Mouse (Mus musculus): ENCODE results near the gene Dock3.

DNA sequence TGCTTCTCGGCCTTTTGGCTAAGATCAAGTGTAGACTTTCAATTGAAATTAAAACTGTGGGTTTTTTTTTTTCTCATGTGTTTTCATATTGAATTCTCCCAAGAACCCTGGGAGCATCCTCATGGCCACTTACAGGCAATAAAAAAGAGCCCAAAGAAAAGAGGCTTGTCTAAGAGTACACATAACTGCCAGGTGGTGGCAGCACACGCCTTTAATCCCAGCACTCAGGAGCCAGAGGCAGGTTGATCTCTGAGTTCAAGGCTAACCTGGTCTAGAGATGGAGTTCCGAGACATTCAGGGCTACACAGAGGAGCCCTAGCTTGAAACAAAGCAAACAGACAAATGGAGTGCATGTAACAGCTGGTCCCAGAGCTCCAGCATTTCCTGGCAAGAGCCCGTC, 14.5 kb upstream of the Dock3 start:
- TF ChIP-seq POLR2A (IDR thresholded peaks at IDR 0.05; ENCODE audit: extremely low read depth, insufficient read depth, low read length) = no peak
- peak; percentile 48; the same call in 1 of the 2 replicates for TF ChIP-seq CTCF (IDR thresholded peaks at IDR 0.05; ENCODE audit: extremely low read depth, insufficient read depth, low read length)
